Mouse (Mus musculus): ENCODE data around the gene Spryd3. TPM values are rescaled to one million over a fixed set of nuclear protein-coding genes. Genes with fewer than 3 reads are reported as not detected.

The Spryd3 gene
- polyA plus RNA-seq, 1 experiment from 2014 or later, result 12.9 TPM

GRCm38 (mm10) chr15:102110701-102111494 is 25.1 kb downstream of the Spryd3 start:
- H3K4me3 ChIP-seq (replicated peaks), result no peak overlapping the region
- H3K9ac ChIP-seq (replicated peaks), result no peak overlapping the region
- 78% methylated on average over 29 of the region's 29 CpGs for whole genome bisulfite sequencing
- no peak for ATAC-seq (ENCODE audit: insufficient number of reproducible peaks, insufficient read depth, low FRiP score, low TSS enrichment, low read depth)
- peaks cover 16% of the 10 kb centered on the region for H3K27me3 ChIP-seq
- H3K27ac ChIP-seq, result no peak overlapping the region
- peaks cover 33% of the 10 kb centered on the region for H3K4me1 ChIP-seq (replicated peaks)
- H3K4me2 ChIP-seq, result no peak overlapping the region
- H3K36me3 ChIP-seq, result peaks cover 74% of the 10 kb centered on the region
- no peaks in the 10 kb centered on the region for H3K9me3 ChIP-seq

GRCm38 (mm10) chr15:102110271-102110670 is 25.8 kb downstream of the Spryd3 start:
- no peak for ATAC-seq (ENCODE audit: insufficient number of reproducible peaks, insufficient read depth, low FRiP score, low TSS enrichment, low read depth)
- H3K36me3 ChIP-seq, result peaks cover 68% of the 10 kb centered on the region
- H3K27me3 ChIP-seq, result peaks cover 22% of the 10 kb centered on the region
- no peaks in the 10 kb centered on the region for H3K9me3 ChIP-seq
- H3K9ac ChIP-seq (replicated peaks), result no peak overlapping the region
- no peak overlapping the region for H3K4me2 ChIP-seq
- H3K4me1 ChIP-seq (replicated peaks), result peaks cover 39% of the 10 kb centered on the region
- WGBS, result 95% methylated on average over 7 of the region's 7 CpGs
- no peak overlapping the region for H3K27ac ChIP-seq
- no peak overlapping the region for H3K4me3 ChIP-seq (replicated peaks)

- Histone ChIP-seq H3K27ac (no peak overlapping the region), H3K4me3 (replicated peaks) (no peak overlapping the region), H3K4me1 (replicated peaks) (peaks cover 53% of the 10 kb centered on the region), H3K27me3 (peaks cover 22% of the 10 kb centered on the region), H3K9me3 (no peaks in the 10 kb centered on the region), H3K4me2 (0 out of 2 replicates have a peak overlapping the region, but pooled peaks have one; percentile 7), H3K36me3 (peaks cover 56% of the 10 kb centered on the region), H3K9ac (replicated peaks) (no peak overlapping the region; the same call in 1 of the 2 replicates)
- 57% methylated on average over 18 of the region's 18 CpGs for WGBS
- no peak for ATAC-seq (ENCODE audit: insufficient number of reproducible peaks, insufficient read depth, low FRiP score, low TSS enrichment, low read depth)
Measured at GRCm38 (mm10) chr15:102108651-102109525, 27.1 kb downstream of the Spryd3 start.

GRCm38 (mm10) chr15:102107689-102108573 is 28.1 kb downstream of the Spryd3 start:
- Histone ChIP-seq H3K4me3 (replicated peaks) (peak overlapping the region; percentile 41; the same call in 1 of the 2 replicates), H3K36me3 (peaks cover 48% of the 10 kb centered on the region), H3K4me2 (peak overlapping the region; percentile 68), H3K9me3 (no peaks in the 10 kb centered on the region), H3K9ac (replicated peaks) (no peak overlapping the region), H3K27me3 (peaks cover 22% of the 10 kb centered on the region), H3K4me1 (replicated peaks) (peaks cover 62% of the 10 kb centered on the region), H3K27ac (no peak overlapping the region)
- ATAC-seq (ENCODE audit: insufficient number of reproducible peaks, insufficient read depth, low FRiP score, low TSS enrichment, low read depth), result no peak
- WGBS, result 42% methylated on average over 13 of the region's 13 CpGs

GRCm38 (mm10) chr15:102106754-102107456 is 29.1 kb downstream of the Spryd3 start:
- ATAC-seq (ENCODE audit: insufficient number of reproducible peaks, insufficient read depth, low FRiP score, low TSS enrichment, low read depth), result no peak
- WGBS, result 7% methylated on average over 38 of the region's 38 CpGs

GRCm38 (mm10) chr15:102105764-102106730 is 30.0 kb downstream of the Spryd3 start:
- H3K4me3 ChIP-seq (replicated peaks), result peak overlapping the region; percentile 41
- peaks cover 22% of the 10 kb centered on the region for H3K27me3 ChIP-seq
- 25% methylated on average over 18 of the region's 18 CpGs for WGBS
- H3K27ac ChIP-seq, result peak overlapping the region; percentile 73
- H3K4me1 ChIP-seq (replicated peaks), result peaks cover 81% of the 10 kb centered on the region
- peak overlapping the region; percentile 68 for H3K4me2 ChIP-seq
- H3K36me3 ChIP-seq, result peaks cover 29% of the 10 kb centered on the region
- ATAC-seq (ENCODE audit: insufficient number of reproducible peaks, insufficient read depth, low FRiP score, low TSS enrichment, low read depth), result no peak
- H3K9ac ChIP-seq (replicated peaks), result peak overlapping the region; percentile 55; the same call in 1 of the 2 replicates
- no peaks in the 10 kb centered on the region for H3K9me3 ChIP-seq

More at GRCm38 (mm10) chr15:102106754-102107456, 29.1 kb downstream of the Spryd3 start:
- peak overlapping the region; percentile 68 for H3K4me2 ChIP-seq
- H3K4me3 ChIP-seq (replicated peaks), result peak overlapping the region; percentile 41
- peak overlapping the region; percentile 55 for H3K9ac ChIP-seq (replicated peaks)
- peaks cover 72% of the 10 kb centered on the region for H3K4me1 ChIP-seq (replicated peaks)
- peaks cover 22% of the 10 kb centered on the region for H3K27me3 ChIP-seq
- peak overlapping the region; percentile 56 for H3K27ac ChIP-seq
- peaks cover 38% of the 10 kb centered on the region for H3K36me3 ChIP-seq
- no peaks in the 10 kb centered on the region for H3K9me3 ChIP-seq

GRCm38 (mm10) chr15:102105360-102105759 is 30.7 kb downstream of the Spryd3 start:
- WGBS, result 67% methylated on average over 5 of the region's 5 CpGs
- H3K27me3 ChIP-seq, result peaks cover 22% of the 10 kb centered on the region
- H3K4me3 ChIP-seq (replicated peaks), result no peak overlapping the region
- peak overlapping the region; percentile 60 for H3K27ac ChIP-seq
- H3K9ac ChIP-seq (replicated peaks), result 0 out of 2 replicates have a peak overlapping the region, but pooled peaks have one; percentile 3
- no peaks in the 10 kb centered on the region for H3K9me3 ChIP-seq
- peaks cover 22% of the 10 kb centered on the region for H3K36me3 ChIP-seq
- peaks cover 88% of the 10 kb centered on the region for H3K4me1 ChIP-seq (replicated peaks)
- no peak for ATAC-seq (ENCODE audit: insufficient number of reproducible peaks, insufficient read depth, low FRiP score, low TSS enrichment, low read depth)
- H3K4me2 ChIP-seq, result peak overlapping the region; percentile 68

GRCm38 (mm10) chr15:102103947-102104555 is 32.0 kb downstream of the Spryd3 start:
- no peak for ATAC-seq (ENCODE audit: insufficient number of reproducible peaks, insufficient read depth, low FRiP score, low TSS enrichment, low read depth)
- Histone ChIP-seq H3K9me3 (no peaks in the 10 kb centered on the region), H3K4me1 (replicated peaks) (peaks cover 97% of the 10 kb centered on the region), H3K27ac (peak overlapping the region; percentile 93), H3K4me3 (replicated peaks) (peak overlapping the region; percentile 58), H3K9ac (replicated peaks) (0 out of 2 replicates have a peak overlapping the region, but pooled peaks have one; percentile 59), H3K4me2 (peak overlapping the region; percentile 89), H3K36me3 (peaks cover 10% of the 10 kb centered on the region; the same call in 1 of the 2 replicates), H3K27me3 (peaks cover 22% of the 10 kb centered on the region)
- WGBS, result 18% methylated on average over 12 of the region's 12 CpGs

- H3K27me3 ChIP-seq, result peaks cover 22% of the 10 kb centered on the region
- H3K9ac ChIP-seq (replicated peaks), result peak overlapping the region; percentile 59
- H3K9me3 ChIP-seq, result no peaks in the 10 kb centered on the region
- H3K4me2 ChIP-seq, result peak overlapping the region; percentile 89
- no peak for ATAC-seq (ENCODE audit: insufficient number of reproducible peaks, insufficient read depth, low FRiP score, low TSS enrichment, low read depth)
- peak overlapping the region; percentile 58 for H3K4me3 ChIP-seq (replicated peaks)
- 6% methylated on average over 14 of the region's 14 CpGs for WGBS
- peaks cover 97% of the 10 kb centered on the region for H3K4me1 ChIP-seq (replicated peaks)
- H3K36me3 ChIP-seq, result peaks cover 8% of the 10 kb centered on the region; the same call in 1 of the 2 replicates
- H3K27ac ChIP-seq, result peak overlapping the region; percentile 93
Measured at GRCm38 (mm10) chr15:102103371-102103946, 32.6 kb downstream of the Spryd3 start.
